Comparison of ENCODE assay signal across 15 mouse cellular contexts in the genomic region with DNA sequence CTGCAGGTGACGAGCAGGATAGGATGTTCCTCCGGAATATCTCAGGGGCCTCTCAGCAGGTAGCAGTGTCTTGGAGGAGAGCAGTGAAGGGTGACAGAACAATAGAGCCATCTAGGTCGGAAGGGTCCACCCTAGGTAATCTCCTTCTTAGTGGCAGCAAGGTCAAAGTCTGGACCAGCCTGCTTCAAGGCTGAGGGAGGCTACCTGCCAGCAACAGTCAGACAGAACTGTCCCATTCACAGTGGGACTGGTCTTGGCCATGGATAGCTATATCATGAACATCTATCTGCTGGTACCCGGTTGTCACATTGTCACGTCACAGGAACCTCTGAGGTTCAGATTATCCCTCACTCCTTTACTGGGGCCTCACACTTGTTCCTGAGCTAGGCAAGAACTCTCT.
"Had no signal": no experiment of that assay in that cellular context is flagged by ENCODE, and none has a peak within 500 bp of the region (broad histone marks: within the 10 kb centered on the region; RNA-seq: fewer than 3 reads in every experiment).

No protein-coding gene starts in this region.

- H3K4me3 ChIP-seq: lung, embryonic 15.5 days; megakaryocyte, embryonic 14.5 days; midbrain, embryonic 13.5 days; midbrain, embryonic 15.5 days; neural tube, embryonic 12.5 days; stomach, embryonic 15.5 days had no signal

- H3K27ac ChIP-seq: lung, embryonic 15.5 days; macrophage; midbrain, embryonic 13.5 days; midbrain, embryonic 15.5 days; neural tube, embryonic 12.5 days; stomach, embryonic 15.5 days; stomach, postnatal 0 days had no signal

- DNase-seq: lung, adult 2 months; lung, postnatal 14 days; lung, postnatal 36 days; right cerebral cortex, postnatal 14 days; thymus, adult 18-20 months; thymus, postnatal 14 days; thymus, postnatal 36 days had no signal
